Mouse (Mus musculus) midbrain, embryonic 15.5 days (tissue): ENCODE measurements around the gene Tmie. TPM values are rescaled to one million over a fixed set of nuclear protein-coding genes. Genes with fewer than 3 reads are reported as not detected.

ENCODE experiments used
- ATAC-seq: fragments of 200-750 bp; cut with Nextera tagmentation; replicated peaks from 2 replicates; pipeline ENCODE4 v1.8.0; 2017; ENCODE audit warnings: moderate TSS enrichment
- H3K27ac ChIP-seq: fragments of 300-500 bp; sonication (generic); 2 replicates; pipeline ENCODE4 v1.5.1; 2015; ENCODE audit warnings: mild to moderate bottlenecking, inconsistent platforms
- H3K27me3 ChIP-seq: fragments of 300-500 bp; sonication (generic); replicated peaks from 2 replicates; pipeline ENCODE4 v1.6.1; 2015; ENCODE audit warnings: inconsistent platforms
- H3K36me3 ChIP-seq: fragments of 300-500 bp; sonication (generic); replicated peaks from 2 replicates; pipeline ENCODE4 v1.6.1; 2015; ENCODE audit warnings: inconsistent platforms
- H3K4me1 ChIP-seq: fragments of 300-500 bp; sonication (generic); 2 replicates; pipeline ENCODE4 v1.6.1; 2015; ENCODE audit warnings: inconsistent platforms
- H3K4me2 ChIP-seq: fragments of 300-500 bp; sonication (generic); 2 replicates; pipeline ENCODE4 v1.6.1; 2015; ENCODE audit warnings: inconsistent platforms, mild to moderate bottlenecking, moderate library complexity
- H3K4me3 ChIP-seq: fragments of 300-500 bp; sonication (generic); 2 replicates; pipeline ENCODE4 v1.5.1; 2015; ENCODE audit warnings: mild to moderate bottlenecking, inconsistent platforms
- H3K9ac ChIP-seq: fragments of 300-500 bp; sonication (generic); 2 replicates; pipeline ENCODE4 v1.6.1; 2015; ENCODE audit warnings: mild to moderate bottlenecking, inconsistent platforms
- H3K9me3 ChIP-seq: fragments of 300-500 bp; sonication (generic); 2 replicates; pipeline ENCODE4 v1.6.1; 2016; ENCODE audit warnings: inconsistent platforms
- WGBS: fragments of 180-500 bp; shearing (Covaris S2); methylation state at CpG from one replicate; pipeline ENCODE4 v1.1.7; 2015; ENCODE audit warnings: mixed read lengths; 5-methylcytosine and 5-hydroxymethylcytosine counted together
- polyA plus RNA-seq: library from polyadenylated mRNA; unstranded; fragments of >200 nt; fragmentation: Nextera tagmentation; extraction: Ambion mirVana; gene quantifications from 2 replicates; pipeline ENCODE4 v1.2.1, GENCODE M21; 2015

The Tmie gene
- polyA plus RNA-seq = 2.7 and 3.1 TPM in 2 replicates

DNA sequence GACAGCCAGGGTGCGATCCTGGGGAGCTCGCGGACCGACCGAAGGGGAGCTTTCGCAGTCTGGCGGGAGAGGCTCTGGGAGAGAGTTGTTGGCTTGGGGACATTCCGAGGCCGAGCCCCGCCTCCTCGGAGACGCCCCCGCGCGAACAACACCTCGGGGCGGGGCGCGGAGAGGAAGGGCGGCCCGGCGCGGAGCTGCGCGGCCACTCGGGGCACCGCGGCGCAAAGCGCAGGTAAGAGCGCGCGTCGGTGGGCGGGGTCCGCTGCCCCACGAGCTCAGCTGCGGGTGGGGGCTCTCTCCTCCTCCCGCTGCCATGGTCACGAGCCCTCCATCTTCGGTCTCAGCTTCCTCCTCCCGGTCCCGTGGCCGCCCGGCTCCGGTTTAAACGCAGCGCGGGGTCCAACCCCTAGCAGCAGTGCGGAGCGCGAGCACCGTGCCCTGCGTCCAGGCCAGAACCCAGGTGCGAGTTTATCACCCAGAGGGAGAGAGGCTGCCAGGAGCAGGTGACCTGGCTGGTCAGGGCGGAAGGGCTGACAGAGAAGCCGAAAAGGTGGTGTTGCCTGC lies at the start of gene Tmie:
Tmie (minus strand) TSS at position 116 of the 564 bp plus-strand sequence.
- no peaks in the 10 kb centered on the region for H3K36me3 ChIP-seq
- peaks cover 32% of the 10 kb centered on the region for H3K27me3 ChIP-seq
- no peak; the same call in 1 of the 2 replicates for ATAC-seq
- H3K9ac ChIP-seq = peak within 1 kb of the TSS; percentile 30
- 2% methylated on average over 43 of the region's 57 CpGs for WGBS
- H3K4me2 ChIP-seq = peak within 1 kb of the TSS; percentile 96
- no peaks in the 10 kb centered on the region for H3K9me3 ChIP-seq
- H3K4me3 ChIP-seq = peak within 1 kb of the TSS; percentile 48
- no peak within 1 kb of the TSS for H3K27ac ChIP-seq
- peaks cover 19% of the 10 kb centered on the region for H3K4me1 ChIP-seq

DNA sequence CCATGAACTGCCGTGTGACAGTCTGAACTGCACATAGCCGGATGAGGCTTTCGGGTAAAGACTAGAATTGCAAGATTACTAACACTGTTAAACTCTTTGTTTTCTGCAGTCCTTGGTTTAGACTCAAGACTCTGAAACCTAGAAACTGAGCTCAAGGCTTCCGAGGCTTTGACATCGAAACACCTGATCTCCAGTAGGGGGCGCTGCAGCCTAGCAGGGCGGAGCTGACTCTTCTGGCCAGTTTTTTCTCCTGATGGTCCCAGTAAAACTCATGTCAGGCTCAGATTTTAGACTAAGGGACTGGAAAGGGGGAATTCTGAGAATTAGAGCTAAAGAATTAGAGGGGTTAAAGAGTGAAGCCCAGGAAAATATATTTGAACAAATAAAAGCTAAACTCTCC lies 42.8 kb upstream of the Tmie start:
- H3K4me2 ChIP-seq = no peak overlapping the region
- H3K9ac ChIP-seq = no peak overlapping the region
- no peaks in the 10 kb centered on the region for H3K27me3 ChIP-seq
- no peak for ATAC-seq
- H3K4me3 ChIP-seq = no peak overlapping the region
- H3K27ac ChIP-seq = no peak overlapping the region
- H3K9me3 ChIP-seq = no peaks in the 10 kb centered on the region
- H3K4me1 ChIP-seq = no peaks in the 10 kb centered on the region
- no peaks in the 10 kb centered on the region for H3K36me3 ChIP-seq
- 18% methylated on average over 7 of the region's 7 CpGs for WGBS

DNA sequence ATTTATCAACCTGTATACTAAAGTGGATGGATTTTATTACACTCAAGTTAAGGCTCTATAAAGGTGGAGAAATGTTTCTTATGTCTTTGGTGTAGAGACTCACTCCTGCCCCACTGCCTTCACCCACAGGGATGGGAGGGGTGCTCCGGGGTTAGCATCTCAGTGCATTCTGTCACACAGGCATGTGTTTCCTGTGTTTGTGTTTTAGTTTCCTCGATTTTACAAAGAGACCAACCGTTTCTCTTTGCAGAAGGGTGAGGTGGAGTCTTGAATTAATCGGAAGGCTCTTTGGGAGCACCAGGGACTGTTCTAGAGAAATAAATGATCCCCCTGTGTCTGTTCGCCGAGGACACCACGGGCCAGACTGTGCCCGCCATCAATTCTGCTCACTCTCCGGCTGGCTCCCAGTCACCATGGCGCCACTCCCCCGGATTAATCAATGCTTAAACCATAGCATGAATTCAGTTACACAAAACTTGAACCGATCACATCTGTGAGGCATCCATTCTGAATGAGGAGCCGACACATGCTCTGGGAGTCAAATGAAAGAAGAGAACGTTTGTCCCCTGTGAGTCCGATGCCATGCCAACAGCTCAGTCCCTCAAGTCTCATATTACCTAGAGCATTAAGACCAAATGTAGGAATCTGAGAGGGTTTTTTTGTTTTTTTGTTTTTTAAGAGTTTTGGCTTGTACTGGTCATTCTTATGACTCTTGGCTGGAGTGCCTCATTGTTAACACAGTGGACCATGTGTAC lies 40.9 kb upstream of the Tmie start:
- WGBS = 56% methylated on average over 15 of the region's 15 CpGs
- Histone ChIP-seq H3K36me3 (no peaks in the 10 kb centered on the region), H3K4me2 (no peak overlapping the region), H3K9ac (no peak overlapping the region), H3K4me3 (no peak overlapping the region), H3K27me3 (no peaks in the 10 kb centered on the region), H3K9me3 (no peaks in the 10 kb centered on the region), H3K4me1 (no peaks in the 10 kb centered on the region), H3K27ac (no peak overlapping the region)
- no peak for ATAC-seq

DNA sequence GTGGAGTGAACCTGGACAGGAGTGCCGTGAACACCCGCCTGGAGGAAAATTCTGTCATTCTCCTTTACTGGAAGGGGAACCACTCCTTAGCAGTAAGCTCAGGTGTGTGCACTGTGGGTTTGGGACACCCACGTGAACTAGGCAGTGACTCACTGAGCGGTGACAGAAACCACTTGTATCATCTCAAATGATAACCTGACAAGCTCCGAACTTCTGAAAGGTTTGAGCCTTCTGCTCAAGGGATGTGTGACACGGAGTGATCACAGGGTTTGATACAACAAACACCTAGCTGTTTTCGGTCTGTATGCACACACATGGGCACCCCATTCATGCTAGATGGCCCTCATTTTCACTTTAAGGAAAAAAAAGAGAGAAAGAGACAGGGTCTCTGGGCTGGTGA lies 36.9 kb upstream of the Tmie start, which contains the start of gene Fam240a:
Fam240a (minus strand) TSS at position 76 of the 400 bp plus-strand sequence.
- no peaks in the 10 kb centered on the region for H3K27me3 ChIP-seq
- no peaks in the 10 kb centered on the region for H3K9me3 ChIP-seq
- H3K36me3 ChIP-seq = no peaks in the 10 kb centered on the region
- H3K4me3 ChIP-seq = no peak within 1 kb of the TSS
- no peak within 1 kb of the TSS for H3K27ac ChIP-seq
- no peak for ATAC-seq
- no peak within 1 kb of the TSS for H3K4me2 ChIP-seq
- no peak within 1 kb of the TSS for H3K9ac ChIP-seq
- 95% methylated on average over 7 of the region's 7 CpGs for WGBS
- H3K4me1 ChIP-seq = no peaks in the 10 kb centered on the region

DNA sequence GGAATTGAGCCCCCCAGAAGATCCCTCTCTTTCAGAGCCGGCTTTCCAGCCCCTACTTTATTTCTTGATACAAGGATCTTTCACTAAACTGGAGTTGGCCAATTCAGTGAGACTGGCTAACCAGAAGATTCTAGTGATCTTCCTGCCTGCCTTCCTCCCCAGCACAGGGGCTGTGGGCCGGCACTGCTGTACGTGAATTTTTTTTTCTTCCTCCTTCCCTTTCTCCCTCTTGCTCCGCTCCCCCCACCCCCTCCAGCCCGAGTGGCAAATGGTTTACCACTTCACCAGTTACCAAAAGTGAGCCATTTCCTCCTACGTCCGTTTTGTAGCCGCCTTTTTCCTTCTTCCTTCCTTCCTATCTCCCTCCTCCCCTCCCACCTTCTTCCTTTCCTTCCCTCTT lies 35.6 kb upstream of the Tmie start:
- 68% methylated on average over 8 of the region's 8 CpGs for WGBS
- H3K4me2 ChIP-seq = no peak overlapping the region
- H3K27ac ChIP-seq = no peak overlapping the region
- no peak overlapping the region for H3K9ac ChIP-seq
- no peaks in the 10 kb centered on the region for H3K27me3 ChIP-seq
- H3K4me1 ChIP-seq = no peaks in the 10 kb centered on the region
- no peaks in the 10 kb centered on the region for H3K9me3 ChIP-seq
- H3K36me3 ChIP-seq = no peaks in the 10 kb centered on the region
- H3K4me3 ChIP-seq = no peak overlapping the region
- no peak for ATAC-seq

DNA sequence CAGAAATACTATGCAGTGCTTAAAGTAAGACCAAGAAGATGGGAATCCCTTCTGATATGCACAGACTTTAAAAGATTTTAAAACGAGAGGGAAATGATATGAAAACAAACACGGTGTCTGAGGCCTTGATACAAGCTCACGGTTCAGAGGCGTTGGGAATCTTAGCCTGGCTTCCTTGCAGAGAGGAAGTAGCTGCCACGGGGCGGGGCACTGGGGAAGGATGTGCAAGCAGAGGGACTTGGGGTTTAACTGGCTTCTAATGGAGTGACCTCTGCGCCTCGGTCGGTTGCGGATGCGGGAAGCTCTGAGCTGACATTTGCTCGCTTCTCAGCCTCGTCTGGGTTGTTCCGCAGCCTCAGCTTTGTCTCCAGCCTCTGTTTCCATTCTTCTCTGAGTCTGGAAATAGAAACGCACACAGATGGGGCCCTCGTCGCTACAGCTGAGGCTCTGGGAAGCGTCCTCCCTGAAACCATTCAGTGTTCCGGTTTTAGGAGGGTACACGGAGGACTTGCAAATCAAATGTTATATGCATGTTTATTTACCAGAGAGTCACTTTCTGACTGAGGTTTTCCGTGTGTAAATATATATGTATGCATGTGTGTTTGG lies 34.8 kb upstream of the Tmie start:
- 59% methylated on average over 21 of the region's 21 CpGs for WGBS
- Histone ChIP-seq H3K4me2 (no peak overlapping the region), H3K27ac (no peak overlapping the region), H3K9ac (no peak overlapping the region), H3K9me3 (no peaks in the 10 kb centered on the region), H3K36me3 (no peaks in the 10 kb centered on the region), H3K4me1 (no peaks in the 10 kb centered on the region), H3K4me3 (no peak overlapping the region), H3K27me3 (no peaks in the 10 kb centered on the region)
- no peak for ATAC-seq

DNA sequence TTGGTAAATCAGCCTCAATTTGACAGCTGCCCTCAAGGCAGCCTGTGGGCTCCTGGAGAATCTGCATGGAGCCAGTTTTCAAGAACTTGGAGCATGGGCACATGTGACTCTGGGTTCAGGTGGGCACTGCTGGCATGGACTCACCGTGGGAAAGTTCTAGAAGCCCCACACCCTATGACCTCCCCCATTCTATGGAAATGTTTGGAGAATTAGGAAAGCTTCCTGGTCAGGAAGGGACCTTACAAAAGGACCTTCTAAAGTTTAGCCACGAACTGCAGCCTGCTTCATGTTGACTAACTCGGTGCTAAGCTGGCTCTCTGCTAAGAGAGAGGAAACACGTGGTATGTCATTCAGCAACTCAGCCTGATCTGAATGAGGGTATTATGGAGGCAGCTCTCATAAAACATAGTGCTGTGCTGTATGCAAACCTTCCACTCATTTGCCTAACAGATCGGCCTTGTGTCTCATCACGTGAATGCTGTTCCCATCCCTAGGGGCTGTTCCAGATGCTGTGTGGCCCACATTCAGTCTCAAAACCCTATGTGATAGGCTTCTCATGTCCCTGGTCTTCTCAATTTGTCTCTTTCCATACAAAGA lies 29.6 kb upstream of the Tmie start:
- H3K4me1 ChIP-seq = no peaks in the 10 kb centered on the region
- no peaks in the 10 kb centered on the region for H3K36me3 ChIP-seq
- H3K27me3 ChIP-seq = no peaks in the 10 kb centered on the region
- ATAC-seq = no peak
- H3K4me3 ChIP-seq = no peak overlapping the region
- H3K9ac ChIP-seq = no peak overlapping the region
- H3K4me2 ChIP-seq = no peak overlapping the region
- 81% methylated on average over 6 of the region's 6 CpGs for WGBS
- H3K27ac ChIP-seq = no peak overlapping the region
- H3K9me3 ChIP-seq = no peaks in the 10 kb centered on the region

DNA sequence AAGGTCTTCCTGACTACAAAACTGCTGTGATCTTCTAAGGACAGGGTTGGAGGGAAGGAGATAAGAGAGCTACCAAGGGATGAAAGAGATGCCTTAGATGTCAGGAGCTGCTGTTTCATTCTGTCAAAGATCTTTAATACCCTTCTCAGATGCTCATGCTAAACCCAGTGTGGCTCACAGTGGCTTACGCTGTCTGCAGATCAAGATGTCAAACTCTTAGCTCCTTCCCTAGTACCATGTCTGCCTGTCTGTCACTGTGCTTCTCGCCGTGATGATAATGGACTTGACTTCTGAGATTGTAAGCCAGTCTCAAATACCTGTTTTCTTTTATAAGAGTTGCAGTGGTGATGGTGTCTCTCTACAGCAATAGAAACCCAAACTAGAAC lies 28.7 kb upstream of the Tmie start:
- no peaks in the 10 kb centered on the region for H3K36me3 ChIP-seq
- H3K4me1 ChIP-seq = no peaks in the 10 kb centered on the region
- H3K4me2 ChIP-seq = no peak overlapping the region
- H3K27ac ChIP-seq = no peak overlapping the region
- no peaks in the 10 kb centered on the region for H3K27me3 ChIP-seq
- no peak overlapping the region for H3K9ac ChIP-seq
- ATAC-seq = no peak
- 89% methylated on average over 3 of the region's 3 CpGs for WGBS
- no peaks in the 10 kb centered on the region for H3K9me3 ChIP-seq
- no peak overlapping the region for H3K4me3 ChIP-seq

DNA sequence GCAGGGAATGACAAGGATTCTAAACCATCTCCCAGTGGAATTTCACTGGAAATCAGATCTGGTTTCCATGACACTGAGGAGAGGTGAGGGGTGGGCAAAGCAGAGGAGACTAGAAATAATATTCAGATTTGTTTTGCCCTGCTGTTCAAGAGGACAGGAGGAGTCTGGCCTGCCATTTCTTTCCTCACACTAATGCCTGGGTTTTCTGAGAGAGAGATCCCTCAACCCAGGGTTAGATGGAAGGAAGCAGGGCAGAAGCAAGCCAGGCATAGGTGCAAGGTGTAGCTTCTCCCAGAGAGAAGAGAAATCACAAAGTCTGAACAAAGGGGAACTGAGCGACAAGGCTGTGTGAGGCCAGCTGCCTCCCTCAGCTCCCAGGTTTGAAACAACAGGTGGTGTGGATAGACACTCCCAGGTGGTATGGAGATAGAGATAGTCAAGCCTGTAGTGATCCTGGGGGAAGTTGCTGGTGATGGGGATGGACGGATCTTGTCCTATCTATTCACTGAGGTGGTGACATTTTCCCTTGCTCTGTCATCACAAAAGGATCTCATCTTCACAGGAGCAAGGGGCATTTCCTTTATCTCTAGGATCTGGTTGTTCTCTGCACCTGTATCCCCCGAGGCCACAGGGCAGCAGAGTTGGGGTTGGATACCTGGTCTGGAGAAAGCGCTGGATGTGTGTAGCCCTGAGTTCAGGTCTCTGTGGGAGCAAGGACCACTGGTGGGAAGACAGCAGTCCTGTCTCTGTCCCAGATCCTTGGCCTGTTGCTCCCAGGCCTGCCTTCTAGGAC lies 28.1 kb upstream of the Tmie start:
- 86% methylated on average over 4 of the region's 4 CpGs for WGBS
- no peak for ATAC-seq
- H3K27ac ChIP-seq = no peak overlapping the region

DNA sequence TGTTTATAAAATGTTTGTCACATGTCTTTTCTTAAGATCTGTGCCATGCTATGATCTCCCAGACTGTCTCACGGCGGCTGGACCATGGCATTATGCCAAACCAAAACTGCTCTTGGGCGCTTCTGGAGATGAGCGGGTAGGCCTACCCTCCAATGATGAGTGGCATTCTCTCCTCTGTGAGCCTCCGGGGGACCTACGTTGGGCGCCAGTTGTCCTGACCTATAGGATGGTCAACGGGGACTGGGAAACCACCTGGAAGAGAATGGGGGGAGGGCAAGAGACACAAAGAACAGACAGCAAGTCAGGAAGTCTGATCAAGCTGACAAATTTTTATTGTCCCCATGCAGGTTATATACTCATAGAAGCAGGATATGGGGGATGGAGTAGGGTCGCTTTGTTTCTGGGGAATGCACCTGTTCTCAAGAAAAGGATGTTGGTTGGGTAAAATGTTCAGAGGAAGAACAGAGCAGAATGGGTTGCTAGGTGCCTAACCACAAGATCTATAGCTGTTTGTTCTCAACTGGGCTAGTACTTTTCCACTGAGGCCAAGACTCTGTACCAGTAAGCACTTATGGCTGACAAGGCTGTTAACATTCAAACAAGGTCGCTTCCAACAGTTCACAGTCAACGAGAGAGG lies 27.4 kb upstream of the Tmie start:
- Histone ChIP-seq H3K27ac (no peak overlapping the region), H3K36me3 (no peaks in the 10 kb centered on the region), H3K4me3 (no peak overlapping the region), H3K9ac (no peak overlapping the region), H3K27me3 (no peaks in the 10 kb centered on the region), H3K4me1 (no peaks in the 10 kb centered on the region), H3K9me3 (no peaks in the 10 kb centered on the region), H3K4me2 (no peak overlapping the region)
- 92% methylated on average over 11 of the region's 11 CpGs for WGBS
- no peak for ATAC-seq

More for the DNA sequence above, 28.1 kb upstream of the Tmie start:
- Histone ChIP-seq H3K4me3 (no peak overlapping the region), H3K27me3 (no peaks in the 10 kb centered on the region), H3K4me1 (no peaks in the 10 kb centered on the region), H3K4me2 (no peak overlapping the region), H3K36me3 (no peaks in the 10 kb centered on the region), H3K9me3 (no peaks in the 10 kb centered on the region), H3K9ac (no peak overlapping the region)

DNA sequence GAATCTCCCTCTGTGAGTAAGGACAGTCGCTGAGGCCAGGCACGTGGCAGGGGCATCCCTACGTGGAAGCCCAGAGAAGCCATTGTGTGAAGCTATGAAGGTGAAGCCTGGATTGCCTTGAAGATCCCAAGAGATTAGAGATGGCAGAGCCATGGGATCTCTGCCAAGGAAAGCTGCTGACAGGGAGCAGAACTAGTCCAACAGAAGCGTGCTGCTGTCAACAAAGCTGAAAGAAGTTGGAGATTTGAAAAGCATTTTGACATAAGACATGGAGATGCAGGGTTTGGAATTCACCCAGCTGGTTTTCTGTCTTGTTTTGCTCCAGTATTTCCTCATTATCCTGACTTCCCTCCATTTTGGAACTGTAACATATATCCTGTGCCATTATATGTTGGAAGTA lies 22.4 kb upstream of the Tmie start:
- no peaks in the 10 kb centered on the region for H3K36me3 ChIP-seq
- no peak overlapping the region for H3K4me3 ChIP-seq
- no peak overlapping the region for H3K4me2 ChIP-seq
- H3K9ac ChIP-seq = no peak overlapping the region
- no peaks in the 10 kb centered on the region for H3K4me1 ChIP-seq
- H3K27me3 ChIP-seq = no peaks in the 10 kb centered on the region
- 84% methylated on average over 4 of the region's 4 CpGs for WGBS
- no peaks in the 10 kb centered on the region for H3K9me3 ChIP-seq
- no peak overlapping the region for H3K27ac ChIP-seq
- no peak for ATAC-seq
